Mouse (Mus musculus) left cerebral cortex, postnatal 10 days (tissue): ENCODE data around the gene Gm16440. TPM values are rescaled to one million over a fixed set of nuclear protein-coding genes. Genes with fewer than 3 reads are reported as not detected.
"Not testable (repeated sequence)": the region's sequence is repeated elsewhere in the genome, so short reads cannot be mapped to it uniquely, and the experiment has no call there.

Experiments
- DNase-seq, 2 experiments: peaks; one replicate each; pipeline ENCODE4 v3.0.0; 2021 to 2022; ENCODE audit warnings: low spot score in 2 of 2, mixed read lengths in 1 of 2; ENCODE audit errors: extremely low spot score in 1 of 2
- intact Hi-C: fragments of 180-260 bp; cut with DNase I; formaldehyde crosslinking; loops from one replicate; pipeline ENCODE4 v1.15.1; 2025
- total RNA-seq, 2 experiments: library from RNA; stranded (reverse); gene quantifications; 2 replicates each; pipeline ENCODE4 v1.2.3; 2021

Gm16440 gene
- not detected for total RNA-seq

DNA sequence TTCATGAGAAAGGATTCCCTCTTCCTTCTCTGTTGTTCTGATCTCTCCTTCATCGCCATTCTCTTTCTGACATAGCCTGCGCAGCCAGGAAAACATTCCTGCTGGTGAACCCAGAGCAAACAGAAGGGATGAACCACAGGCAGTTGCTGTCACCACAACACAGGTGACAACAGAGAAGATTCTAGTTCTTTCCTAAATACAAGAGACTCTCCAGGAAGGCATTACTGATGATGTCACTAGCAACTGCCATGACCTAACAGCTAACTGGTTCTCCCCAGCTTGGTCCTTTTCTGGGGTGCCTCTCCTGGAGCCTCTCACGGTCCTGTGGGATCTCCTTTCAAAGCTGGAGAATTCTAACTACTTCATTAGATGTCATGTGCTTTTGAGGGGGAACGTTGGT lies at the start of gene Gm16440:
Gene Gm16440, minus strand, starts transcription at position 101 of the 400 bp plus-strand sequence.
- DNase-seq, intact Hi-C loops: not testable (repeated sequence)

DNA sequence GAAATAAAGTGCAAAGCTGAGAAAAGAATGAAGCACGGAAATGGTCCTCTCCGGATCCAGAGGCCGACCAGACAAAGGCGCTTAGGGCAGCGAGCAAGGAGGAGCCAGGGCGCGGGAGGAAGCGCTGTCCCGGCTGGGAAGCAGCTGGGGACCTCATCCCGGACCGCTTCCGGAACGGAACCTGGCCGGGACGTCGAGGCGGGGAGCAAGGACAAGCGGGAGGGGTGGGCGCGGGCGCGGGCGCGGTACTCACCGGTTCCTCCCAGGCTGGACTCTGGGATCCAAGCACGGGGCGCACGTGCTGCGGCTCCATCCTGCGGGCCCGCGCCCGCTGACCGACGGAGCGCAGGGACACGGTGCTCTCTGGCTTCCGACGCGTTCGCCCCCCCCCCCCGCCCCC lies 36.6 kb upstream of the Gm16440 start:
- intact Hi-C loops = not testable (repeated sequence)
- DNase-seq = peak; percentile 7 to 56

DNA sequence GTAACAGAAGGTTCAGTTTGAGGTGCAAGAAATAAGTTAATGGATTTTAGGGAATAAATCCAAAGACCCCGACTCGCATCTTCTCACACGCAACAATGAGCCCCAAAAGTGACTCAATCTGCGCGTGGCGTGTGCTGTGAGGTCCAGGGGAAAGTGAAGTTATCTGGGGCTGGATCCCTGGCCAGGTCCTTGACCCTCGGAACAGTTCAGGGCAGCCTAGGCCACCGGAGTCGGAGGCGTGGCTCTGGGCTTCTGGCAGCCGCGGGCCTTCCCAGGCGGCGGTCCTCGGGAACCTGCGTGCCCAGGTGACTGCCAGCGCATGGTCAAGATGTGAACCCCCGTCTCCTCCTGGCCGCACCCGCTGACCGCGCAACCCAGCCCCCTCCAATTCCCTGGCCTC lies 36.2 kb upstream of the Gm16440 start:
- intact Hi-C loops = not testable (repeated sequence)
- DNase-seq = peak in 1 of 2 experiments; percentile 25

DNA sequence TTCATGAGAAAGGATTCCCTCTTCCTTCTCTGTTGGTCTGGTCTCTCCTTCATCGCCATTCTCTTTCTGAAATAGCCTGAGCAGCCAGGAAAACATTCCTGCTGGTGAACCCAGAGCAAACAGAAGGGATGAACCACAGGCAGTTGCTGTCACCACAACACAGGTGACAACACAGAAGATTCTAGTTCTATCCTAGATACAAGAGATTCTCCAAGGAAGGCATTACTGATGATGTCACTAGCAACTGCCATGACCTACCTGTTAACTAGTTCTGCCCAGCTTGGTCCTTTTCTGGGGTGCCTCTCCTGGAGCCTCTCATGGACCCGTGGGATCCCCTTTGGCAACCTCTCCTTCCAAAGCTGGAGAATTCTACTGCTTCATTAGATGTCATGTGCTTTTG lies 22.3 kb upstream of the Gm16440 start, which contains the start of gene Gm3591:
Gene Gm3591, minus strand, starts transcription at position 101 of the 400 bp plus-strand sequence.
- intact Hi-C loops, DNase-seq: not testable (repeated sequence)

DNA sequence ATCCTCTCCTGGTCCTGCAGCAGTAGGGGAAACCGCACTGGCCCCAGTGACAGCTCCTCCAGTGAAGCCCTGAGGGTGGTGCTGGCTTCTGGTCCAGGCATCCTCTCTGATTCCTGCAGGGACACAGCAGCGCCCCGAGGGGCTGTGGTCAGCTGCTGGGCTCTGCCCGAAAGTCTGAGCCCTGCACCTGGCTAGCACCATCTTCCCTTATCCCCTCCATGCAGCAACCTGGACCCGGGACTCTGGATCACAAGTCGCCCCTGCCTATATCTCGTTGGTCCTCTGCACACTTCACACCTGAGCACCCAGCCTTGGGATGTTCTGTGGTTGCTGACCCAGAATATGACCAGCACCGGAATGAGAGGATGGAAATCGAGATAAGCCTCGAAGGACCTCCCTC lies 46.5 kb downstream of the Gm16440 start, which contains the start of gene Gm3618:
Gene Gm3618, minus strand, starts transcription at position 101 of the 400 bp plus-strand sequence.
- DNase-seq, intact Hi-C loops: not testable (repeated sequence)

Other genes starting within 250 kb of the Gm16440 start
- gene Gm21560, start 171.0 kb downstream of the Gm16440 start, total RNA-seq = 1 to 10 TPM; 1.7 to 2.4 TPM
- gene Gm3411, start 103.1 kb downstream of the Gm16440 start, total RNA-seq = 1 to 10 TPM; 3.6 to 5.2 TPM
- gene Gm21103, start 85.5 kb downstream of the Gm16440 start, total RNA-seq = not detected
- gene Gm3618, start 46.6 kb downstream of the Gm16440 start, total RNA-seq = not detected
- gene Gm3591, start 22.2 kb upstream of the Gm16440 start, total RNA-seq = 1 to 10 TPM; 2.0 to 7.0 TPM
- not detected for gene Gm3594, start 54.3 kb upstream of the Gm16440 start, total RNA-seq
- not detected for gene Gm8356, start 147.0 kb upstream of the Gm16440 start, total RNA-seq
- gene Gm3629, start 200.3 kb upstream of the Gm16440 start, total RNA-seq = 1 to 10 TPM in 1 of 2 experiments, under 1 TPM in 1; 0.60 to 1.4 TPM
- not detected for gene Gm3460, start 232.1 kb upstream of the Gm16440 start, total RNA-seq